Mouse (Mus musculus) layer of hippocampus, postnatal 36 days (tissue): Measurements from ENCODE around the gene Cyp2t4. TPM values are rescaled to one million over a fixed set of nuclear protein-coding genes. Genes with fewer than 3 reads are reported as not detected.
A peak's percentile ranks its signal among the peaks of the same experiment; 100 is the strongest.

Experiments used
- DNase-seq, 2 experiments: peaks; one replicate each; pipeline ENCODE4 v3.0.0; 2022
- microRNA-seq, 2 experiments: library from miRNA; unstranded; fragments of <30 nt; microRNA quantifications; one replicate each; pipeline ENCODE4 v1.2.0; 2021
- total RNA-seq, 2 experiments: library from RNA; stranded (reverse); gene quantifications; 2 replicates each; pipeline ENCODE4 v1.2.3; 2021

Cyp2t4 gene
- total RNA-seq, 2 experiments from 2014 or later, result not detected

- DNase-seq, result no peak
These were observed 31.4 kb downstream of the Cyp2t4 start for GRCm38 (mm10) chr7:27184964-27185363.

- no peak for DNase-seq
These were observed 32.5 kb downstream of the Cyp2t4 start for GRCm38 (mm10) chr7:27185986-27186385.

- DNase-seq, result no peak
These were observed 35.9 kb downstream of the Cyp2t4 start for GRCm38 (mm10) chr7:27189271-27189931.

- DNase-seq, result no peak
These were observed 38.9 kb downstream of the Cyp2t4 start for GRCm38 (mm10) chr7:27192434-27192833.

GRCm38 (mm10) chr7:27193731-27194130 is 40.2 kb downstream of the Cyp2t4 start:
- DNase-seq, result no peak

- DNase-seq, result peak; percentile 96 to 97
These were observed 42.4 kb downstream of the Cyp2t4 start, which contains the start of the genes BC024978 and Snrpa for GRCm38 (mm10) chr7:27195681-27196611. Gene BC024978 (plus strand): TSS chr7:27195781. Gene Snrpa (minus strand): TSS chr7:27196271.

GRCm38 (mm10) chr7:27197136-27197535 is 43.6 kb downstream of the Cyp2t4 start:
- no peak for DNase-seq

- no peak for DNase-seq
These were observed 44.1 kb downstream of the Cyp2t4 start for GRCm38 (mm10) chr7:27197634-27198033.

GRCm38 (mm10) chr7:27198355-27198754 is 44.8 kb downstream of the Cyp2t4 start:
- DNase-seq, result no peak

- DNase-seq, result no peak
These were observed 45.3 kb downstream of the Cyp2t4 start for GRCm38 (mm10) chr7:27198779-27199178.

- DNase-seq, result no peak
These were observed 50.4 kb downstream of the Cyp2t4 start for GRCm38 (mm10) chr7:27203730-27204449.

Small RNA genes within 50 kb of the gene (microRNA-seq; reads per million reads assigned to microRNA genes)
- gene Mir1191, result 0 reads per million in 2 experiments
- gene Mir3101, result 0 to 0.85 reads per million in 2 experiments

Other genes with a start within 250 kb of the Cyp2t4 start
- not detected for gene Cyp2a22, start 214.3 kb upstream of the Cyp2t4 start, total RNA-seq
- not detected for gene Cyp2a12, start 124.6 kb upstream of the Cyp2t4 start, total RNA-seq
- under 1 TPM in 1 of 2 experiments, not detected in 1; 0.17 TPM for gene Cyp2f2, start 33.8 kb upstream of the Cyp2t4 start, total RNA-seq
- 100 to 1,000 TPM; 102 to 108 TPM for gene Egln2, start 13.1 kb downstream of the Cyp2t4 start, total RNA-seq
- 10 to 100 TPM; 93.5 to 98.7 TPM for gene Rab4b, start 25.2 kb downstream of the Cyp2t4 start, total RNA-seq
- not detected for gene Gm21983, start 27.4 kb downstream of the Cyp2t4 start, total RNA-seq
- 1 to 10 TPM; 1.8 to 2.0 TPM for gene Mia, start 27.4 kb downstream of the Cyp2t4 start, total RNA-seq
- 10 to 100 TPM; 20.4 to 25.4 TPM for gene BC024978, start 42.1 kb downstream of the Cyp2t4 start, total RNA-seq
- 10 to 100 TPM; 84.2 to 96.0 TPM for gene Snrpa, start 42.6 kb downstream of the Cyp2t4 start, total RNA-seq
- gene Itpkc, start 74.9 kb downstream of the Cyp2t4 start, total RNA-seq, result 10 to 100 TPM in 1 of 2 experiments, 1 to 10 TPM in 1; 9.3 to 10.1 TPM
- gene Coq8b, start 79.3 kb downstream of the Cyp2t4 start, total RNA-seq, result 10 to 100 TPM; 33.9 to 36.2 TPM
- gene Numbl, start 104.7 kb downstream of the Cyp2t4 start, total RNA-seq, result 100 to 1,000 TPM; 137 to 144 TPM
- gene Ltbp4, start 184.0 kb downstream of the Cyp2t4 start, total RNA-seq, result 10 to 100 TPM; 52.8 to 59.6 TPM
- 10 to 100 TPM; 36.2 to 37.3 TPM for gene Shkbp1, start 202.3 kb downstream of the Cyp2t4 start, total RNA-seq
- gene Gm20479, start 203.7 kb downstream of the Cyp2t4 start, total RNA-seq, result not detected